Mouse (Mus musculus): ENCODE results near the gene Ap1s1. TPM values are rescaled to one million over a fixed set of nuclear protein-coding genes. Genes with fewer than 3 reads are reported as not detected.

Ap1s1 gene
- total RNA-seq (2021) = 100 to 1,000 TPM; 298 to 323 TPM
- long read RNA-seq, experiment 1, transcript Ap1s1-203 (4 exons, 483 nt) = minor isoform, 14 of 324 reads
- long read RNA-seq, experiment 1, transcript Ap1s1-201 (5 exons, 1,353 nt) = major isoform, 286 of 324 reads
- long read RNA-seq, experiment 1, partial matches to known transcripts = 5 of 324 reads
- long read RNA-seq, experiment 1, other reads (novel, unspliced or antisense) = 19 of 324 reads
- long read RNA-seq, experiment 2, transcript Ap1s1-203 (4 exons, 483 nt) = minor isoform, 7 of 374 reads
- long read RNA-seq, experiment 2, transcript Ap1s1-201 (5 exons, 1,353 nt) = major isoform, 339 of 374 reads
- long read RNA-seq, experiment 2, partial matches to known transcripts = 7 of 374 reads
- long read RNA-seq, experiment 2, other reads (novel, unspliced or antisense) = 20 of 374 reads

GRCm38 (mm10) chr5:137045402-137046323 is at the start of gene Ap1s1:
Gene Ap1s1 (minus strand): TSS chr5:137046135.
- DNase-seq (ENCODE audit: low spot score in 2 of 2) = peak; percentile 99
- Histone ChIP-seq H3K27ac (peak within 1 kb of the TSS; percentile 92), H3K4me3 (peak within 1 kb of the TSS; percentile 83)
- no peak for TF ChIP-seq CTCF (conservative IDR thresholded peaks at IDR 0.05)

- TF ChIP-seq CTCF (conservative IDR thresholded peaks at IDR 0.05) = no peak
- H3K27ac ChIP-seq = no peak overlapping the region
- DNase-seq (ENCODE audit: low spot score in 2 of 2) = no peak
- H3K4me3 ChIP-seq = no peak overlapping the region
These were observed 49.2 kb upstream of the Ap1s1 start for GRCm38 (mm10) chr5:137095135-137095534.

- no peak for DNase-seq (ENCODE audit: low spot score in 2 of 2)
- no peak overlapping the region for H3K27ac ChIP-seq
- no peak for TF ChIP-seq CTCF (conservative IDR thresholded peaks at IDR 0.05)
- H3K4me3 ChIP-seq = no peak overlapping the region
These were observed 47.8 kb upstream of the Ap1s1 start for GRCm38 (mm10) chr5:137093720-137094119.

- Histone ChIP-seq H3K27ac (no peak overlapping the region), H3K4me3 (no peak overlapping the region)
- no peak for TF ChIP-seq CTCF (conservative IDR thresholded peaks at IDR 0.05)
- DNase-seq (ENCODE audit: low spot score in 2 of 2) = no peak
These were observed 45.6 kb upstream of the Ap1s1 start for GRCm38 (mm10) chr5:137091560-137091959.

- no peak for TF ChIP-seq CTCF (conservative IDR thresholded peaks at IDR 0.05)
- Histone ChIP-seq H3K27ac (no peak overlapping the region), H3K4me3 (no peak overlapping the region)
- DNase-seq (ENCODE audit: low spot score in 2 of 2) = no peak
These were observed 44.9 kb upstream of the Ap1s1 start for GRCm38 (mm10) chr5:137090870-137091269.

- DNase-seq (ENCODE audit: low spot score in 2 of 2) = no peak
- Histone ChIP-seq H3K27ac (no peak overlapping the region), H3K4me3 (no peak overlapping the region)
- TF ChIP-seq CTCF (conservative IDR thresholded peaks at IDR 0.05) = no peak
These were observed 41.5 kb upstream of the Ap1s1 start for GRCm38 (mm10) chr5:137087410-137087809.

GRCm38 (mm10) chr5:137085731-137086130 is 39.8 kb upstream of the Ap1s1 start:
- Histone ChIP-seq H3K27ac (no peak overlapping the region), H3K4me3 (no peak overlapping the region)
- no peak for DNase-seq (ENCODE audit: low spot score in 2 of 2)
- TF ChIP-seq CTCF (conservative IDR thresholded peaks at IDR 0.05) = no peak

- H3K27ac ChIP-seq = no peak overlapping the region
- DNase-seq (ENCODE audit: low spot score in 2 of 2) = no peak
- no peak for TF ChIP-seq CTCF (conservative IDR thresholded peaks at IDR 0.05)
- H3K4me3 ChIP-seq = no peak overlapping the region
These were observed 39.1 kb upstream of the Ap1s1 start for GRCm38 (mm10) chr5:137085021-137085420.

- DNase-seq (ENCODE audit: low spot score in 2 of 2) = no peak
- TF ChIP-seq CTCF (conservative IDR thresholded peaks at IDR 0.05) = no peak
- Histone ChIP-seq H3K27ac (no peak overlapping the region), H3K4me3 (no peak overlapping the region)
These were observed 37.1 kb upstream of the Ap1s1 start for GRCm38 (mm10) chr5:137083051-137083450.

GRCm38 (mm10) chr5:137079849-137080248 is 33.9 kb upstream of the Ap1s1 start:
- DNase-seq (ENCODE audit: low spot score in 2 of 2) = no peak
- no peak overlapping the region for H3K27ac ChIP-seq
- H3K4me3 ChIP-seq = no peak overlapping the region
- TF ChIP-seq CTCF (conservative IDR thresholded peaks at IDR 0.05) = no peak

GRCm38 (mm10) chr5:137078616-137079015 is 32.7 kb upstream of the Ap1s1 start:
- no peak for DNase-seq (ENCODE audit: low spot score in 2 of 2)
- Histone ChIP-seq H3K4me3 (no peak overlapping the region), H3K27ac (no peak overlapping the region)
- TF ChIP-seq CTCF (conservative IDR thresholded peaks at IDR 0.05) = no peak

GRCm38 (mm10) chr5:137078041-137078440 is 32.1 kb upstream of the Ap1s1 start:
- no peak for TF ChIP-seq CTCF (conservative IDR thresholded peaks at IDR 0.05)
- H3K4me3 ChIP-seq = no peak overlapping the region

GRCm38 (mm10) chr5:137077187-137077586 is 31.3 kb upstream of the Ap1s1 start:
- Histone ChIP-seq H3K27ac (no peak overlapping the region), H3K4me3 (no peak overlapping the region)
- TF ChIP-seq CTCF (conservative IDR thresholded peaks at IDR 0.05) = no peak
- no peak for DNase-seq (ENCODE audit: low spot score in 2 of 2)

More at GRCm38 (mm10) chr5:137078041-137078440, 32.1 kb upstream of the Ap1s1 start:
- DNase-seq (ENCODE audit: low spot score in 2 of 2) = no peak
- H3K27ac ChIP-seq = no peak overlapping the region
